Mouse (Mus musculus) stomach, postnatal 0 days (tissue): Measurements from ENCODE around the gene Stpg3. TPM values are rescaled to one million over a fixed set of nuclear protein-coding genes. Genes with fewer than 3 reads are reported as not detected.

Experiments used
- ATAC-seq: fragments of 200-750 bp; cut with Nextera tagmentation; 2 replicates; pipeline ENCODE4 v1.8.0; 2017; ENCODE audit not compliant: low FRiP score, low TSS enrichment
- DNase-seq: peaks from one replicate; pipeline ENCODE4 v3.0.0-alpha.2; 2016; ENCODE audit warnings: low spot score
- H3K27ac ChIP-seq: fragments of 300-500 bp; sonication (generic); replicated peaks from 2 replicates; pipeline ENCODE4 v1.5.1; 2014; ENCODE audit warnings: mild to moderate bottlenecking, control low read depth
- H3K27me3 ChIP-seq: fragments of 300-500 bp; sonication (generic); 2 replicates; pipeline ENCODE4 v1.6.1; 2014; ENCODE audit warnings: low read length; ENCODE audit not compliant: control insufficient read depth, insufficient read depth
- H3K36me3 ChIP-seq: fragments of 300-500 bp; sonication (generic); 2 replicates; pipeline ENCODE4 v1.6.1; 2014; ENCODE audit warnings: low read length, mixed read lengths; ENCODE audit not compliant: control insufficient read depth, insufficient read depth
- H3K4me1 ChIP-seq: fragments of 300-500 bp; sonication (generic); replicated peaks from 2 replicates; pipeline ENCODE4 v1.6.1; 2014; ENCODE audit warnings: antibody characterized with exemption; ENCODE audit not compliant: control insufficient read depth, insufficient read depth
- H3K4me2 ChIP-seq: fragments of 300-500 bp; sonication (generic); replicated peaks from 2 replicates; pipeline ENCODE4 v1.6.1; 2014; ENCODE audit warnings: low read depth, mild to moderate bottlenecking, control low read depth, moderate library complexity
- H3K4me3 ChIP-seq: fragments of 300-500 bp; sonication (generic); 2 replicates; pipeline ENCODE4 v1.5.1; 2014; ENCODE audit warnings: low read depth, low read length, control low read depth
- H3K9ac ChIP-seq: fragments of 300-500 bp; sonication (generic); 2 replicates; pipeline ENCODE4 v1.6.1; 2014; ENCODE audit warnings: mild to moderate bottlenecking, low read length, control low read depth, mixed read lengths
- H3K9me3 ChIP-seq: fragments of 300-500 bp; sonication (generic); 2 replicates; pipeline ENCODE4 v1.6.1; 2016; ENCODE audit warnings: low read length; ENCODE audit not compliant: control insufficient read depth
- CTCF ChIP-seq: IDR thresholded peaks from 2 replicates; pipeline ENCODE4 v1.5.1; 2016; ENCODE audit warnings: antibody characterized with exemption, low read depth, mild to moderate bottlenecking, moderate library complexity
- EP300 ChIP-seq: optimal IDR thresholded peaks from 2 replicates; pipeline ENCODE3; 2016; ENCODE audit warnings: antibody characterized with exemption
- WGBS: fragments of 180-500 bp; shearing (Covaris S2); extraction: QIAGEN DNeasy Blood & Tissue Kit; methylation state at CpG from one replicate; pipeline ENCODE4 v1.1.7; 2014; 5-methylcytosine and 5-hydroxymethylcytosine counted together
- polyA plus RNA-seq: library from polyadenylated mRNA; unstranded; fragments of >200 nt; fragmentation: Nextera tagmentation; extraction: Ambion mirVana; gene quantifications from 2 replicates; pipeline ENCODE4 v1.2.1, GENCODE M21; 2015

The Stpg3 gene
- polyA plus RNA-seq, 1 experiment from 2014 or later: not detected

- Histone ChIP-seq H3K27ac (peak overlapping the region; percentile 40), H3K9ac (no peak overlapping the region), H3K4me3 (no peak overlapping the region), H3K9me3 (no peaks in the 10 kb centered on the region), H3K4me1 (no peaks in the 10 kb centered on the region), H3K36me3 (no peaks in the 10 kb centered on the region), H3K27me3 (no peaks in the 10 kb centered on the region; the same call in 1 of the 2 replicates), H3K4me2 (no peak overlapping the region)
- TF ChIP-seq EP300 (no peak), CTCF (no peak)
- no peak for ATAC-seq
- 40% methylated on average over 10 of the region's 10 CpGs for WGBS
- no peak for DNase-seq
These were observed 36.0 kb downstream of the Stpg3 start for GRCm38 (mm10) chr2:25178285-25178972.

- peak overlapping the region; percentile 63 for H3K27ac ChIP-seq
- ATAC-seq (no peak), DNase-seq (peak; percentile 59)
- H3K4me1 ChIP-seq: no peaks in the 10 kb centered on the region
- TF ChIP-seq EP300: no peak
- TF ChIP-seq CTCF: no peak
- H3K27me3 ChIP-seq: no peaks in the 10 kb centered on the region; the same call in 1 of the 2 replicates
- no peaks in the 10 kb centered on the region for H3K9me3 ChIP-seq
- no peak overlapping the region for H3K4me3 ChIP-seq
- no peaks in the 10 kb centered on the region for H3K36me3 ChIP-seq
- 21% methylated on average over 6 of the region's 6 CpGs for WGBS
- no peak overlapping the region for H3K9ac ChIP-seq
- no peak overlapping the region for H3K4me2 ChIP-seq
These were observed 36.8 kb downstream of the Stpg3 start for GRCm38 (mm10) chr2:25177685-25178084.

GRCm38 (mm10) chr2:25177076-25177475, 37.4 kb downstream of the Stpg3 start:
- TF ChIP-seq CTCF (no peak), EP300 (no peak)
- Histone ChIP-seq H3K36me3 (no peaks in the 10 kb centered on the region), H3K27ac (peak overlapping the region; percentile 63), H3K9ac (no peak overlapping the region), H3K4me2 (no peak overlapping the region), H3K9me3 (no peaks in the 10 kb centered on the region), H3K27me3 (no peaks in the 10 kb centered on the region; the same call in 1 of the 2 replicates), H3K4me3 (no peak overlapping the region), H3K4me1 (no peaks in the 10 kb centered on the region)
- WGBS: 54% methylated on average over 4 of the region's 4 CpGs
- DNase-seq (no peak), ATAC-seq (no peak)

- WGBS: 53% methylated on average over 6 of the region's 6 CpGs
- DNase-seq (no peak), ATAC-seq (no peak)
- no peaks in the 10 kb centered on the region; the same call in 1 of the 2 replicates for H3K27me3 ChIP-seq
- no peaks in the 10 kb centered on the region for H3K4me1 ChIP-seq
- no peaks in the 10 kb centered on the region for H3K9me3 ChIP-seq
- peak overlapping the region; percentile 63 for H3K27ac ChIP-seq
- no peak overlapping the region for H3K9ac ChIP-seq
- no peak overlapping the region for H3K4me3 ChIP-seq
- H3K36me3 ChIP-seq: no peaks in the 10 kb centered on the region
- no peak for TF ChIP-seq EP300
- H3K4me2 ChIP-seq: no peak overlapping the region
These were observed 37.9 kb downstream of the Stpg3 start for GRCm38 (mm10) chr2:25176573-25176972.

- no peaks in the 10 kb centered on the region for H3K4me1 ChIP-seq
- TF ChIP-seq EP300 (no peak), CTCF (no peak)
- H3K27ac ChIP-seq: 0 out of 2 replicates have a peak overlapping the region, but pooled peaks have one; percentile 2
- H3K4me3 ChIP-seq: no peak overlapping the region
- no peak overlapping the region for H3K4me2 ChIP-seq
- no peaks in the 10 kb centered on the region for H3K36me3 ChIP-seq
- no peak for DNase-seq
- WGBS: 83% methylated on average over 4 of the region's 4 CpGs
- H3K9ac ChIP-seq: no peak overlapping the region
- no peaks in the 10 kb centered on the region for H3K9me3 ChIP-seq
- H3K27me3 ChIP-seq: no peaks in the 10 kb centered on the region; the same call in 1 of the 2 replicates
- ATAC-seq: no peak
These were observed 38.8 kb downstream of the Stpg3 start for GRCm38 (mm10) chr2:25175690-25176078.

- Histone ChIP-seq H3K27ac (no peak overlapping the region), H3K36me3 (no peaks in the 10 kb centered on the region), H3K9ac (no peak overlapping the region), H3K4me3 (no peak overlapping the region), H3K9me3 (no peaks in the 10 kb centered on the region), H3K4me1 (no peaks in the 10 kb centered on the region), H3K27me3 (no peaks in the 10 kb centered on the region; the same call in 1 of the 2 replicates), H3K4me2 (no peak overlapping the region)
- ATAC-seq (no peak), DNase-seq (no peak)
- TF ChIP-seq EP300 (no peak), CTCF (no peak)
- 46% methylated on average over 7 of the region's 7 CpGs for WGBS
These were observed 39.4 kb downstream of the Stpg3 start for GRCm38 (mm10) chr2:25174866-25175689.
